Mouse (Mus musculus): ENCODE results near the gene Map1lc3a.
A peak's percentile ranks its signal among the peaks of the same experiment; 100 is the strongest.

The Map1lc3a gene

DNA sequence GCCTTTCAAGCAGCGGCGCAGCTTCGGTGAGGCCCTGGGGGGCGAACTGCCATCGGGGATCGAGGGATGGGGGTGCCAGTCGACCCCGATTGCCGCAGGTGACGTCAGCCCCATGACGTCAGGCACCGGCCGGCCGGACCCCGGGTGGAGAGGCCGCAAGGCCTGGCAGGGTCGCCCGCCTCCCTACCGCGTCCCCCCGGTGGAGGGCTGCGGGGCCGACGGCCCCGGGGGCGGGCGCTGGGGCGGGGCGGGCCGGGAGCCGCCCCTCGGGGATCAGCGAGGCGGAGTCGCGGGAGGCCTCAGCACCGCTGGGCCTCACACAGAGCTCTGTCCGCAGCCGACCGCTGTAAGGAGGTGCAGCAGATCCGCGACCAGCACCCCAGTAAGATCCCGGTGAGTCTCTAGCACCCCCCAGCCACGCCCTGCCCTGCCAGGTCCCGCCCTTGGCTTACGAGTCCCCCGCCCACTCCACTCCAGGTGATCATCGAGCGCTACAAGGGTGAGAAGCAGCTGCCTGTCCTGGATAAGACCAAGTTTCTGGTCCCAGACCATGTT lies 601 bp downstream of the Map1lc3a start:
- peak; percentile 67 for DNase-seq (ENCODE audit: low read depth, low spot score)
- no peaks in the 10 kb centered on the region for H3K27me3 ChIP-seq (ENCODE audit: control insufficient read depth, insufficient read depth, low read length, poor library complexity, severe bottlenecking)
- H3K36me3 ChIP-seq (ENCODE audit: control insufficient read depth, insufficient read depth, low read length, poor library complexity, severe bottlenecking): no peaks in the 10 kb centered on the region

DNA sequence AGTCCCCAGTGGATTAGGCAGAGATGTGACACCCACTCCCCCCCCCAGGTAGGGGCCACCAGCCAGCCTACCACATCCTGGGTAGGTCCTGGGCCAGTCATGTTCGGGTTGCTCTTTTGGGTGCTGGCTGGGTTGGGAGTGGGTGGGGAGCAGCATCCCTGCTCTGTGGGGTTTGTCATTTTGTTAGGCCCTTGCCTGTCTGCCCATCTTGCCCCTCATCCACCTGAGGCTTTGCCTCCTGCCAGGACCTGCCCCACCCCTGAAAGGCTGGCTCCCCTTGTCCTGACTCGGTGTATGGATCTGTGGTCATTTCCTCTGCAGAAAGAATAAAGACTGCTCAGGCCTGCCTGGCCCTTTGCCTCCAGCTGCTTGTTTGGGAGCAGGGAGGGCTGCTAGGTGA lies 1.6 kb downstream of the Map1lc3a start:
- no peaks in the 10 kb centered on the region for H3K27me3 ChIP-seq (ENCODE audit: control insufficient read depth, insufficient read depth, low read length, poor library complexity, severe bottlenecking)
- DNase-seq (ENCODE audit: low read depth, low spot score): no peak
- H3K36me3 ChIP-seq (ENCODE audit: control insufficient read depth, insufficient read depth, low read length, poor library complexity, severe bottlenecking): no peaks in the 10 kb centered on the region

DNA sequence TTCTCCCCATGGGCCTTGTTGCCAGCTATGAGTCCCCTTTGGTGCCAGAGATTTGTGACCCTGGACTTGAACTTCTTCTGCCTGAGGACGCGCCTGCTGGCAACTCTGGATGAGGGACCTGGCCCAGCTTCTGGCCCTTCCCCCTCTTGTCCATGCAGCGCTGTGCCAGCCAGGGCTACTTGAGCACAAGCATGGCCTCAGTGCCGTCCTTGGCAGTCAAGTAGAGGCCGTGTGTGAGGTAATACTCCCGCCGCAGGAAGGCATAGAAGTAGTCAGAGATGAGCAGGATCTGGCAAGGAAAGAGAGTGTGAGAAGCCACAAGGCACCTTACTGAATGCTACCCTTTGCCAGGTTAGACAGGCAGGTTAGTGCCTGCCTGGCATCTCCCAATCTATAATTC lies 2.3 kb downstream of the Map1lc3a start:
- H3K36me3 ChIP-seq (ENCODE audit: control insufficient read depth, insufficient read depth, low read length, poor library complexity, severe bottlenecking): no peaks in the 10 kb centered on the region
- no peak for DNase-seq (ENCODE audit: low read depth, low spot score)
- no peaks in the 10 kb centered on the region for H3K27me3 ChIP-seq (ENCODE audit: control insufficient read depth, insufficient read depth, low read length, poor library complexity, severe bottlenecking)

DNA sequence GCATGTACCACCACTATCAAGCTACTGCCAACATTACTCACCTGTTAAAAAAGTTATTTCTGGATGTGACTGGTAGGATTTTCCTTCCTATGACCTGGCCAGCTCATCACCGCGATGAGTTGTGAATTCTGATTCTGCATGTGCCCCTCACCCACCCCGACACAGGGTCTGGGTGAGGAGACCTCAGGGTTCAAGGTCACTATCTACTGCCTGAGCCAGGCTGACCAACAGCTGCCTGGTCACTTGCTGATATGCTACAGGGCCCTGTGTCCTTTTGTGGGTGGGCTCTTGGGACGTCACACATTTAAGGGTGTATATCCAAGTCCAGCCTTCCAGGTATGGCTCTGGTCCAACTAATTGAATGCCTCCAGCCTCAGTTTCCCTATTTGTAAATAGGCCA lies 3.1 kb downstream of the Map1lc3a start:
- 0 out of 2 replicates have a peak, but pooled peaks cover under 1% of the 10 kb centered on the region for H3K36me3 ChIP-seq (ENCODE audit: control insufficient read depth, insufficient read depth, low read length, poor library complexity, severe bottlenecking)
- no peaks in the 10 kb centered on the region for H3K27me3 ChIP-seq (ENCODE audit: control insufficient read depth, insufficient read depth, low read length, poor library complexity, severe bottlenecking)
- DNase-seq (ENCODE audit: low read depth, low spot score): no peak

DNA sequence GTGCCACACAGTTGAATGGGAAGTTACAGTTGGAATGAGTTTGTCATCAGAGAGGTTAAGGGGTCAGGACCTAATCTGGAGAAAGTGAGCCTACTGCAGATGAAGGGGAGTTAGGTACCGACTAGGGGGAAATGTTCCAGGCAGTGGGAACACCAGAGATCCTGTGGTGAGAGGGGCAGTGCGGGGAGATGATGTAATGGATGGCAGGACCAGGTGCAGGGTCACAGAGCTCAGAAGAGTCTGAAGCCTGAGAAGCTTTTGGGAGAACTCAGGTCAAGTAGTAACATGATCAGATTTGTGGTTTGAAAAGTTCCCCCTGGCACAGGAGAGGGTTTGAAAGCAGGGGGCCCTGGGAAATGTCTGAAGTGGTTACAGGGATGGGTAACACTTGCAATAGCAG lies 4.0 kb downstream of the Map1lc3a start:
- 0 out of 2 replicates have a peak, but pooled peaks cover 3% of the 10 kb centered on the region for H3K36me3 ChIP-seq (ENCODE audit: control insufficient read depth, insufficient read depth, low read length, poor library complexity, severe bottlenecking)
- DNase-seq (ENCODE audit: low read depth, low spot score): no peak
- H3K27me3 ChIP-seq (ENCODE audit: control insufficient read depth, insufficient read depth, low read length, poor library complexity, severe bottlenecking): no peaks in the 10 kb centered on the region

DNA sequence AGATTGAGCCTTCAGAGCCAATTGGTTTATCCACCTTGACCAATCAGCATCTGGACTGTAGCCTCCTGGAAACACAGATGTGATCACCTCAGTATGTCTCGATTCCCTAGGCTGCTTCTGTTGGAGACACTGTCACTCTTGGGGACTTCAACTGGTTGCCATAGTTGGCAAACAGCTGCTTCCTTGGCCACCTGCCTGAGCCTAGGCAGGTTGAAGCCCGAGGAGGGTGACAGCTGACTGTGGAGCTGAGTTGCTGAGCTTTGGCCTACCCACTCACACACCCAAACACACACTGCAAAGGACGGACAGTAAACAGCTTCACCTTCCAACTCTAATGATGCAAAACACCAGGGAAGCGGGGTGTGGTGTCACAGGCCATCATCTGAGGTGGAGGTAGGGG lies 7.7 kb downstream of the Map1lc3a start:
- no peak for DNase-seq (ENCODE audit: low read depth, low spot score)
- Histone ChIP-seq H3K27me3 (ENCODE audit: control insufficient read depth, insufficient read depth, low read length, poor library complexity, severe bottlenecking) (no peaks in the 10 kb centered on the region), H3K36me3 (ENCODE audit: control insufficient read depth, insufficient read depth, low read length, poor library complexity, severe bottlenecking) (0 out of 2 replicates have a peak, but pooled peaks cover 3% of the 10 kb centered on the region)

DNA sequence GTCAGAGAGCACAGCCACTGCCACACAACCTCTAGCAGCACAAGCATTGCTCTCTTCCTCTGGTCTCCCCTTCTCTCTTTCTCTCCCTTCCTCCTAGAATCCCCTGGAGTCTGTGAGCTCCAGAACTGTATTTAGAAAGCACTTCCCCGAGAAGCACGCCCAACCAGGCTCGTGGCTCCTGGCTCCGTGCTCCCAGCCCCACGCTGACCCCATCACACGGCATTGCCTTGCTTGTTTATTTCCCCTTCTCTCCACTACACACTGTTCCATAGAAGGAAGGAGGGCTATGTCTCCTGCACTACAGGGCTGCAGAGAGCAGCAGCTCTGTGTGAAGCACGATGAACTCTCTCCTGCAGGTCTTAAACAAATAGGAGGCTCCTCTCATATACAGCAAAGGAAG lies 8.6 kb downstream of the Map1lc3a start:
- Histone ChIP-seq H3K36me3 (ENCODE audit: control insufficient read depth, insufficient read depth, low read length, poor library complexity, severe bottlenecking) (0 out of 2 replicates have a peak, but pooled peaks cover 3% of the 10 kb centered on the region), H3K27me3 (ENCODE audit: control insufficient read depth, insufficient read depth, low read length, poor library complexity, severe bottlenecking) (no peaks in the 10 kb centered on the region)
- DNase-seq (ENCODE audit: low read depth, low spot score): no peak

DNA sequence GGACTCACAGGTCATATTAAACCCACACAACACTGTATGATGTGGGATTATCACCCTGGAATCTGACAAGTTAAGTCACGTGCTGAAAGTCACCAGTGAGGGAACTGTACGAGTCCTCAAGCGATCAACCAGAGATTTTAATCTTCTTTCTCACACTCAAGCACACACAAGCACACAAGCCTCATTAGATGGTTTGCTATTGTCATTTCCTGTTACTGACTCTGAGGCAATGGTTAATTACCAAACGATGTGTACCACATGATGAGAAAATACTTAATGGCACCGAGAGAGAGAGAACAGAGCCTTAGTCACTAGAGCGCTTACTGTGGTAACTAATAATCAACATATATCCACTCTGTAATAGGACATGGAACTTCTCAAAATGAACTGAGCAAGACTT lies 9.6 kb downstream of the Map1lc3a start:
- Histone ChIP-seq H3K36me3 (ENCODE audit: control insufficient read depth, insufficient read depth, low read length, poor library complexity, severe bottlenecking) (0 out of 2 replicates have a peak, but pooled peaks cover 3% of the 10 kb centered on the region), H3K27me3 (ENCODE audit: control insufficient read depth, insufficient read depth, low read length, poor library complexity, severe bottlenecking) (no peaks in the 10 kb centered on the region)
- DNase-seq (ENCODE audit: low read depth, low spot score): no peak

DNA sequence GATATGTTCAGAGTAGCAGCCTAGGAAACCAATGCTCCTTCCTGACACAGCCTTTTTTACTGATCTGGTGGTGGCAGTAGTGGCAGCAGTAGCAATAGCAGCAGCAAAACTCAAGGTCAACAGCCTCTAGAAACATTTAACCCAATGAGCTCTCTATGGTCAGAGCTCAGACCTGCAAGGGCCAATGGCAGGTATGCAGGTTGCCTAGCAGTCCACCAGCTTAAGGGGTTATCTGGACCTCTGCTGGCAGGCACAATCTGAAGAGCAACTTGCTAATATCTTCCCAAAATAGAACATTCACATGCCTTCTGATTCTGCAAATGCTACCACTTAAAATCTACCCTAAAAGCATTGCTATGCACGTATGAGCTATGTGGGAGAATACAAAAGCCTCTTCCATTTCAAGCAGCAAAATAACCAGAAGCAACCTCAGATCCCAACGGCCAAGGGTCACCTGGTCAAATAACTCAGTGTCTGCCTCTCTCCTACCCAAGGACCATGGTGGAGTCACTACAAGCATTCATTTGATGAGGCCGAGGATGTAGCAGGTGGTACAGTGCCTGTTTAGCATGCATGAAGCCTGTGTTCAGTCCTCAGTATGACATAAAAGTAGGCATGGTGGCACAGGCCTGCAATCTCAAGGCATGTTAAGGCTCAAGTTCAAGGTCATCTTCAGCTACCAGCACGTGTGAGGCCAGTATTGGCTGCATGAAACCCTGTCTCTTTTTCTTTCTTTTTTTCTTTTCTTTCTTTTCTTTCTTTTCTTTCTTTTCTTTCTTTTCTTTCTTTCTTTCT lies 11.6 kb downstream of the Map1lc3a start:
- no peaks in the 10 kb centered on the region for H3K27me3 ChIP-seq (ENCODE audit: control insufficient read depth, insufficient read depth, low read length, poor library complexity, severe bottlenecking)
- no peak for DNase-seq (ENCODE audit: low read depth, low spot score)
- 0 out of 2 replicates have a peak, but pooled peaks cover 3% of the 10 kb centered on the region for H3K36me3 ChIP-seq (ENCODE audit: control insufficient read depth, insufficient read depth, low read length, poor library complexity, severe bottlenecking)

DNA sequence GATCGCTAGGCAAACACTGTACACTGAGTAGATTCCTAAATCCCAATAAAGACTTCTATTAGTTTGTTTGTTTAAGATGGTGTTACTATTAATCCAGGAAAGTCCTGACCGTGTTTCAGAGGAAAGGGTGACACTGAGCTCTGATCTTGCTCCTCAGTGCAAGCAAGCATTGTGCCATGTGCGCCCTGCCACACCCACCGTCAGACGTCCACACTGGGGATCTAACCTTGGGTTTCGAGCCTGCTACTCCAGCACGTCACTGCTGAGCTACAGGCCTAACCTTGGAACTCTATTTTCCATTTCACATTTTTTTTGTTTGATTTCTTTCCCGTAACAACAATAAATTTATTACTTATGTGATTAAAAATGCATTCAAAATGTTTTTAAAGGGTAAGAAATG lies 14.0 kb downstream of the Map1lc3a start:
- no peaks in the 10 kb centered on the region for H3K27me3 ChIP-seq (ENCODE audit: control insufficient read depth, insufficient read depth, low read length, poor library complexity, severe bottlenecking)
- no peak for DNase-seq (ENCODE audit: low read depth, low spot score)
- H3K36me3 ChIP-seq (ENCODE audit: control insufficient read depth, insufficient read depth, low read length, poor library complexity, severe bottlenecking): no peaks in the 10 kb centered on the region

DNA sequence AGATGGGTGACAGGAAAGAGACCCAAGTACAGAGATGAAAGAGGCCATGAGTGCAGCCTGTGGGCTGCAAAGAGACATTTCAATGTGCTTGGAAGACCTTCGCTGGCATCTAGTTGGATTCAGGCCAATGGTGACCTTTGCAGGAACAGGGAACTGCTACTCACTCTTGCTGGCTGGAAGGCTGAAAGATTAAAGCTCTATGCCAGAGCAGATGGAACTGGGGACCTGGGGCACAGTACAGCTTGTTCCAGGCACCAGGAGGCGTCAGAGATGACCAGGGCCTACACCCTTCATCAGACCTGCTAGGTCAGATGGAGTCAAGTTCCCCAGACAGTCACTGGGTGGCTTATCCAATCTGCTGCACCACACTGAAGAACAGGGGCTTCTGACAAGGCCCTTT lies 17.3 kb downstream of the Map1lc3a start:
- Histone ChIP-seq H3K27me3 (ENCODE audit: control insufficient read depth, insufficient read depth, low read length, poor library complexity, severe bottlenecking) (no peaks in the 10 kb centered on the region), H3K36me3 (ENCODE audit: control insufficient read depth, insufficient read depth, low read length, poor library complexity, severe bottlenecking) (0 out of 2 replicates have a peak, but pooled peaks cover under 1% of the 10 kb centered on the region)
- no peak for DNase-seq (ENCODE audit: low read depth, low spot score)

DNA sequence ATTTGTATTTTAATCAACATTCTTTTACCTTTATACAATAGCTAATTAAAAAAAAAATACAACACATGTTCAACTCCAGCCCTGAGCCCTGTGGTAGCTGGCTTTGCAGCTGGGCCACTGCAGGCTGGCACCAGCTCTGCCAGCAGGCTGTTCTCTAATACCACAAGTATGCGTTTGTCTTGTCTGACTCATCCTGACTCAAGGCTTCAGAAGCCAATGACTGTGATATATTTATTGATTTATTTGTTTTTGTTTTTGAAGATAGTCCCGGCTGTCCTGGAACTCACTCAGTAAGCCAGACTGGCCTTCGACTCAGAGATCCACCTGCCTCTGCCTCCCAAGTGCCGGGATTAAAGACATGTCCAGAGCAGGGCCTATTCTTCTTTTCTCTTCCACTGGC lies 17.8 kb downstream of the Map1lc3a start:
- Histone ChIP-seq H3K27me3 (ENCODE audit: control insufficient read depth, insufficient read depth, low read length, poor library complexity, severe bottlenecking) (no peaks in the 10 kb centered on the region), H3K36me3 (ENCODE audit: control insufficient read depth, insufficient read depth, low read length, poor library complexity, severe bottlenecking) (0 out of 2 replicates have a peak, but pooled peaks cover 2% of the 10 kb centered on the region)
- DNase-seq (ENCODE audit: low read depth, low spot score): no peak

DNA sequence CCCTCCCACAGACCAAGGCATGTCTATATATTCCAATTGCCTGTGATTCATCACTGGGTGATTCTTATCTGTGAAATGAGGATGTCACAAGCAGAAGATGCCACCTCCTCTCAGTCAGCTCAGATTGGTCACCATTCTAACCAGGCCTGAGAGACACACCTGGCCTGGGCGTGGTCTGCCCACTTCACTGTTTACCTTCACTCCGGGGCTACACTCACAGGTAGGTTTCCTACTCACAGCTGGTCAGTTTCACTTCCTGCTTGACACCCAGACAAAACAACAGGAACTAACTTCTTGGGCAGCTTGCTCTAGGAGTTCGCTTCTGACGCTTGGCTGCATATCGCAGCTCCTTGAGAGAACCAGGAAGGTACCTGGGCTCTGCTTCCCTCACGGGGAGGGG lies 19.4 kb downstream of the Map1lc3a start:
- H3K27me3 ChIP-seq (ENCODE audit: control insufficient read depth, insufficient read depth, low read length, poor library complexity, severe bottlenecking): no peaks in the 10 kb centered on the region
- DNase-seq (ENCODE audit: low read depth, low spot score): peak; percentile 81
- H3K36me3 ChIP-seq (ENCODE audit: control insufficient read depth, insufficient read depth, low read length, poor library complexity, severe bottlenecking): peaks cover 2% of the 10 kb centered on the region; the same call in 1 of the 2 replicates

DNA sequence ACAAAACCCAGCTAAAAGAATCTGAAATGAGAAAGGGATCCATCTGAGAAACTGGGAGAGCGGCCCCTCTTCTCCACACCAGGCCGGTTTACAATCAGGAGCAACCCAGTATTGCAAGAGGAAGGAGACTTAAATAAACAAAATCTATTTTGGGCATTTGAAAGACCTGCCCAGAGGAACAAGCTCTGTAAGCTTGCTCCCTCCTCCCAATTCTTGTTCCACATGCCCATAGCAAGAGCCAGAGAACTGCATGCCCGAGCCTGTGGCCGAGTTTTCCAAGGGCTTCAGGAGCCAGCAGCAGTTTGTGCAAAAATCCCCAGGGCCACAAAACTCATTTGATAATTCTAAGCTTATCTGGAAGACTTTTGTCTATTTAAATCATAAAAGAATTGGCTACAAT lies 23.5 kb downstream of the Map1lc3a start:
- DNase-seq (ENCODE audit: low read depth, low spot score): no peak
- peaks cover 2% of the 10 kb centered on the region; the same call in 1 of the 2 replicates for H3K36me3 ChIP-seq (ENCODE audit: control insufficient read depth, insufficient read depth, low read length, poor library complexity, severe bottlenecking)
- no peaks in the 10 kb centered on the region for H3K27me3 ChIP-seq (ENCODE audit: control insufficient read depth, insufficient read depth, low read length, poor library complexity, severe bottlenecking)

DNA sequence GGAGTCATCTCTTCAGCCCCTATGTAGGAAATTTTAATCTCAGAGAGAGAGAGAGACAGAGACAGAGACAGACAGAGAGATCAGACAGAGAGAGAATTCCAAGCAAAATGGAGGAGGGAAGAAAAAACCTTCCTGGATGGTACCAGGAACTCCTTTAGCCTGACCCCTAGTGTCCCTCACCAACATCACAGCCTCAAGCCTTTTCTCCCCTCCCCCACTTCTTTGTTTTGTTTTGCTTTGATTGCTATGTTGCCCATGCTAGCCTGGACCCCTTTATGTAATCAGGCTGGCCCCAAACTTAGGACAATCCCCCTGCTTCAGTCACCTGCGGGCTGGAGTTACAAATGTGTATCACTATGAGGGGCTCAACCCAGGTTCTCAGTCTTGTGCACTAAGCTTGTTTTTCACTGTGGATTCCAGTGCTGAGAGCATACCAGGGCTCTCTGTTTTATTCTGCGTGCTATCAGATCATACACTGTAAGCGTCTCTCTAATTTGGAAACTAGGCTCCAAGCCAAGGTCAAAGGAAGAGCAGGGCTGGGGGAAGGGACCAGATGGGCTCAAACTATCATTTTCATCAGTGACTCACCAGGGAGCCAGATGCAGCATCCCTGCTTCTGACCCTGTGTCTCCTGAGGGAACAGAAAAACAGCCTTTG lies 33.0 kb downstream of the Map1lc3a start:
- H3K27me3 ChIP-seq (ENCODE audit: control insufficient read depth, insufficient read depth, low read length, poor library complexity, severe bottlenecking): no peaks in the 10 kb centered on the region

More for the DNA sequence above, 33.0 kb downstream of the Map1lc3a start:
- H3K36me3 ChIP-seq (ENCODE audit: control insufficient read depth, insufficient read depth, low read length, poor library complexity, severe bottlenecking): peaks cover 3% of the 10 kb centered on the region
- peak; percentile 19 for DNase-seq (ENCODE audit: low read depth, low spot score)
